Mouse (Mus musculus): ENCODE measurements around the gene Asic5. TPM values are rescaled to one million over a fixed set of nuclear protein-coding genes. Genes with fewer than 3 reads are reported as not detected.

Asic5 gene
- not detected for polyA plus RNA-seq (2017; shearing (Covaris generic))

GRCm38 (mm10) chr3:81981990-81982389, at the start of gene Asic5:
Gene Asic5 (plus strand): TSS chr3:81982290.

GRCm38 (mm10) chr3:81976102-81976501, 6.0 kb upstream of the Asic5 start, which contains the start of gene Tdo2:
Gene Tdo2 (minus strand): TSS chr3:81976202.

Other genes with a start within 250 kb of the Asic5 start
- 68.8 TPM for gene Ctso, start 49.7 kb upstream of the Asic5 start, polyA plus RNA-seq (2017; shearing (Covaris generic))
- 0.59 TPM for gene Tdo2, start 6.1 kb upstream of the Asic5 start, polyA plus RNA-seq (2017; shearing (Covaris generic))
- gene Gucy1b1, start 92.4 kb downstream of the Asic5 start, polyA plus RNA-seq (2017; shearing (Covaris generic)): 3.0 TPM
- 18.2 TPM for gene Gucy1a1, start 163.5 kb downstream of the Asic5 start, polyA plus RNA-seq (2017; shearing (Covaris generic))